Mouse (Mus musculus) testis, postnatal 10 days (tissue): ENCODE data around the gene Ang2.
"Not testable (repeated sequence)": the region's sequence is repeated elsewhere in the genome, so short reads cannot be mapped to it uniquely, and the experiment has no call there.

Experiments
- DNase-seq: peaks from one replicate; pipeline ENCODE4 v3.0.0; 2021; ENCODE audit warnings: low spot score

The Ang2 gene

DNA sequence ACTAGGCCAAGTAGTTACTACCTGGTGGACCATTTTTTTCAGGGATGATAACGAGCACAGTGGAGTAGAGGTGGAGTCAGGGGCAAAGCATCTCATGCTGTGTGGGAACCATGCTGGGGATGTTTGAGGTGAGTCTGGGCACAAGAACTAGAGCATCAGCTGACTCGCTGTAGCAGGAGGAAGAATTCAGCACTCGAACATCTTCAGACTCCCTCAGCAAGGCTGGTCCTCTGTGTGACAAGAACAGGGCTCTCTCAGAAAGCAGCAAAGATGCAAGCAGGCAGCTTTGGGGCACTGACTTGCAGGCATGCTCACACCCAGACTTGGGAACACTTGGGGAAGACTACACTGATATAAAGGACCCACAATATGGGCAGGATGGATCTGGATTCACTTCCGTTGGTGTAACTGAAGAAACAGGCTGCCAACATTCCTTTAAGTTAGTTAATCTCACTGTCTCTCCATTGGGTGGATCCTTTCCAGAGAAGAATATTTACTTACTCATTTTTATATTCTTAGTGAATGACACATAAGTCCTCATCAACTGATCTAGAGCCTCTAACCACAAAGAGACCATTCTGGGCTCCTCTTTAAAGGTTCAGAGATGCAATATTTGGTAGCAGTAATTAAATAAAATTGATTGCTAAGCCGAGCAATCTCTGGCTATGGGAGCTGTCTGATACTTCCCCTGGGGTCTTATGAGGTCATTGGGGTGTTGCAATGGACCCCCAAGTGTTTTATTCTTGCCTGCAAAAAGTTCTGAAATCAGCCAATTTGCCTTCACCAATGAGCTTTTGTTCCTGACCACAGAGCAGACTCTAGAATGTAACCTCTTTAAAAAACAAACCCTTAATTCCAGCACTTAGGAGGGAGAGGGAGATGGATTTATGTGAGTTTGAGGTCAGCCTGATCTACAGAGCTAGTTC, at the start of gene Ang2:
Gene Ang2 (minus strand): TSS at position 51 of the 926 bp plus-strand sequence.
- no peak for DNase-seq

DNA sequence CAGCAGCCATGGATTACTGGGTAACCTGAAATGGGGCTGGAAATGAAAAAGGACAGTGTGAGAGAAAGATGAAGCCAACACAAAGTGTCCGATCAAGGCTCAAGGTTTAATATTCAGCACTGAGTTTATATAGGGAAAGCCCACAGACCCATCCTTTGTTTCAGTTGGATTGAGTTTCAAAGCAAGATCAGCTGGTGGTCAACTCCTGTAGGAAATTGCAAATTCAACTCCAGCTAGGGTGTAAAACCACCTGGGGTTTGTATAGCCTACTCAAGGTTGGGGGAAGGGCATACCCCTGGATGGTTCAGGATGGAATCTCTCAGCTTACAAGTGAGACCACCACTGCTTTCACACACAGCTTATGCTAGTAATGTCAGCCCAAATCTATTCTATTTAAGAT, 48.8 kb upstream of the Ang2 start:
- DNase-seq, result no peak

DNA sequence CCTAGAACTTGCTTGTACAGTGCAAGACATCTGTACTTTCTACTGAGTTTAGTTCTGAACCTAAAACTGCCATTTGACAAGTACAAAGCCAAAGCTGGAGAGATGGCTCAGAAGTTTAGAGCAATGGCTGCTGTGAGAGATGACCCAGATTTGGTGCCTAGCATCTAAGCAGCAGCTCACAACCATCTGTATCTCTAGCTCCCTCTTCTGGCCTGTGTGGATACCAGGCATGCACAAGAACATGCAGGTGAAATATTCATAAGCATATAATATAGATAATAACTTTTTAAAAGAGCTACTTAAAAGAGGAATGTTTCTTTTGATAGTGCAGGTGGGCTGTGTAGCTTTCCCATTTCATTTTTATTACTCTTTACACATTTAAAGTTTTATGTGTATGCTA, 42.0 kb upstream of the Ang2 start:
- DNase-seq, result no peak

DNA sequence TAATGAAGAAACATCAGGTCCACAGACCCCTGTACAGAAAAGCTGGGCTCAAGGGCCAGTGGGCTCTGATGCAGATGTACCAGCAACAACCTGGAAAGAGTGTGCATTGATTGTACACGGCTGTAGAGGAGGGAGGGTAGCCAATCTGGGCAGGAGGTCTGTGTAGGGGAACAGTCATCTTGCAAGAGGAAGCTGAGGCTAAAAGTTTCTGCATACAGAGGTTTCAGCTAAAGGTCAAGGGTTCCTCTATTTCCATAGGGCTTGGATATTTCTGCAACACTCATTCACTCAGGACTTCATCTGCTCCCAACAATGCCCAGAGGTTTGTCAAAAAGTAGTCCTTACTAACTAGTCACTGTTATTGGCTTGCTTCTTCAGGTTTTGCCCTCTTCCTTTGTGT, 38.5 kb upstream of the Ang2 start:
- not testable (repeated sequence) for DNase-seq

DNA sequence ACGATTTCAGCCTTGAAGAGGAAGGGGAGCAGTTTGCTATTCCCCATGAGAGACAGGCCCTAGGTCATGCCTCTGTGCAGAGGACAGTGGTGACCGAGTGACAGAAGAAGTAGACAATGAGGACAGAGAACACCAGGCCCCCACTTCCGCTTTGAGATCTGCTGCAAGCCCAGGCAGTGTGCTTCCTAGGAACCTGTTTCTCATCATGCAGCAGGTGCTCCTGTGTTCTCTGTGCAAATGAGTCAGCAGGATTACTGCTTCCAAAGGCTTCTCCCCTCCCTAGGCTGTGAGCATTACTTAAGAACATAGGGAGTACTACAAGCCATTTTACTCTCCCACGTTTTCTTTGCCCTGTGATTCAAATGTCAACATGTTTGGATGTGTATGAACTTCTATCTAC, 30.7 kb upstream of the Ang2 start:
- not testable (repeated sequence) for DNase-seq

DNA sequence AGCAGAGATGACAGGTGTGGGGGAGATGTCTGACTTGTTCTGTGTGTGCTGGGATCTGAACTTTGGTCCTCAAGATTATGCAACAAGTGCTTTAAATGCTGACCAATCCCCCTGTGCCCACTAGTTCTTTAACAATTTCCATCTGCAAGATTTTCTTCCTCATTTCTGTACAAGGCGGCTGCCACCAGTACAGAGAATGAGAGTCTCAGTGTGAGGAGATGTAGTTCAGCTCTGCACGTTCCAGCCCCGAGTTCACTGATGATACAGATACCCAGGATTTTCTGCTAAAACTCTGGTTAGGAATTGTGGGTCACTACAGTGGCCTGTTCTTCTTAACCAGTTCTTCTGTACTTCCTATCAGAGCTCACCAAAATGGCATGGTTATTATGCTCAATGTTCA, 21.1 kb upstream of the Ang2 start:
- DNase-seq, result not testable (repeated sequence)

DNA sequence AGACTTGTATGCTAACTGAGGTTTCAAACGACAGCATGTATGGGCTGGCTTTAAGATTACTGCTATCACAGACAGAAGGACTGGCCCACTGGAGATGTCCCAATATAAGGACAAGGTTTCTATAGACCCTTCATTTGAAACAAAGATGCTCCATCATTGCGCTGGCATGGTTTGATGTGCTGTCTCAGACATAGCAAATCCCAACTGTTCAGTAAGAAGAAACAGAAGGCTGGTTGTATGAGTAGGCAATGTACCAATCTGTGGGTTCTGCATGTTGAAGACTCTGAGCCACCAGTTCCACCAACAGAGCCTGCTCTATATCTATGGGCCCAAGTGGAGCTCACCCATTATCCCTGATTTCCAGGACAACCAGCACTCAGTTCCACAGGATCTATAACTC, 4.2 kb upstream of the Ang2 start, which contains the start of gene Ear14:
Gene Ear14 (plus strand): TSS at position 277 of the 400 bp plus-strand sequence.
- no peak for DNase-seq

DNA sequence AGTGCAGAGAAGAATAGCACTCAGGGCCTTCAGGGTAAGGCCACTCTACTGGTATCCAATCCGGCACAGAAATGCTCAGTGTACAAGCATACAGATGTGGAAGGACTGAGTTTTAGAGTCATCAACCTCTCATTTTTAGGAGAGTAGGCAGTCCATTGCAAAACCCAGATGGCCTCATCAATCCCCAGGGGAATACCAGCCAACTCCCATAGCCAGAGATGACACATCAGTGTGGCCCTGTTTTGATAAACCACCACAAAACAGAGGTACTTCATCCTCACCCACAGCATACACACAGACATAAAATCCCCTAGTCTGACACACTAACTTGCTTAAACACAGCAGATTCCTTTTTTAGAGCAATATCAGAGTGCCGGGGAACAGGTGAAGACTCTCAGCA, 1.5 kb upstream of the Ang2 start:
- no peak for DNase-seq

DNA sequence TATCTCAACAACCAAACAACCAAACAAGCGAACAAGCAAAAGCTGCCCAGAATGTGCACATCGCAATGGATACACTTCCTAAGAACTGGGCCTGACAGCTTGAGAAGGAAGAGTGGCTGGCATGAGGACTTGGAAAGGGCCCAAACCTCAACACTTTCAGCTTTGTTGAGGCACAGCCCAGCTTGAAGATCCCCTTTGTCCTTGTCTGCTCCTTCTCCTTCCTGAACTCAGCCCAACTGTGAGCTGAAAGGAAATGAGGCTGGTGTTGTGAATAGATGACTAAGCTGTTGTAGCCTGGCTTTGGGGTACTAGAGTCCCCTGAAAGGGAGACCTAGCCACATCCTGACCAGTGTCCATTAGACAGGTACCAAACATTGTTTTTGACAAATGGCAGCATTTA, 1.1 kb upstream of the Ang2 start:
- no peak for DNase-seq

DNA sequence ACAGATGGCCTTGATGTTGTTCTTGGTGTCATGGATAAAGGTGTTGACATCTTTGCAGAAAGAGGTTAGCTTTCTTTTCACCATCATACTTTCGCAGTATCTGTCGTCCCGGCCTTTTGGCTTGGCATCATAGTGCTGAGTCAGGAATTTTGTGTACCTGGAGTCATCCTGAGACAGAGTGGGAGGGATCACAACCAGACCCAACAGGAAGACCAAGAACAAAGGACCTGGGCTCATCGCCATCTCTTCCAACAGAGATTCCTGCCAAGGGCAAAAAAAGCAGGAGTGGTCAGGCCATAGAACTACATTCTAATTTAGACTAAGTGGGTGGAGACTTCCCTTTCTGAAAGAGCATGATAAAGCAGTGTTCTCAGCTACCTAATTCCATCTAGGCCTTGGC, 3.3 kb downstream of the Ang2 start:
- DNase-seq, result no peak

DNA sequence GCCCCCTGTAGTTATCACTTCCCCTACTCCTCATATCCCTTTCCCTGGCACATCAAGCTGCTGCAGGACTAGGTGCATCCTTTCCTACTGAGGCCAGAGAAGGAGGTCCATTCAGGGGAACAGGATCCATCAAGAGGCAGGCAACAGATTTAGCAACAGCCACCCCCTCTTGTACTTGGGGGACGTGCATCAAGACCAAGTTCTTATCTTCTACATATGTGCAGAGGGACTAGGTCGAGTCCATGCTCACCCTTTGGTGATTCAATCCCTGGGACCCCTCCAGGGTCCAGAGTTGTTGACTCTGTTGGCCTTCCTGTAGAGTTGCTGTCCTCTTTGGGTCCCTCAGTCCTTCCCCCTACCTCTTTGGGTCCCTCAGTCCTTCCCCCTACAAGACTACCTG, 17.9 kb downstream of the Ang2 start:
- not testable (repeated sequence) for DNase-seq

DNA sequence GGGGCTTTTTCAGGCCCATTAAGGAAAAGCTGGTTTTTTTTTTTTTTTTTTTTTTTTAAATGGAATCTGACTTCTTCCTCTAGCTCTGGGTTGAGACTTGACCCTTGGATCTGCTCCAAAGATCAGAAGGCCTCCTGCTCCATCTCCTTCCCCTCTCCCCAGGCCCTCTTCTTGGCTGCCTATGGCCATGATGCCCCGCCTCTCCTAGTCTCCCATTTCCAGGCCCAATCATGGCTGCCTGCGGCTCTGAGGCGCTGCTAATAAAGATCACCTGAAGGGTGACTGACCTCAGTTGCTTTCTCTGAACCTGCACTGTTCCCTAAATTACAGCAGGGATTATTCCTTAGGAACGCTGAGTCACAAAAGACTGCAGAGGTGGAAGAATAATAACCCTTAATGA, 25.1 kb downstream of the Ang2 start:
- DNase-seq, result no peak

DNA sequence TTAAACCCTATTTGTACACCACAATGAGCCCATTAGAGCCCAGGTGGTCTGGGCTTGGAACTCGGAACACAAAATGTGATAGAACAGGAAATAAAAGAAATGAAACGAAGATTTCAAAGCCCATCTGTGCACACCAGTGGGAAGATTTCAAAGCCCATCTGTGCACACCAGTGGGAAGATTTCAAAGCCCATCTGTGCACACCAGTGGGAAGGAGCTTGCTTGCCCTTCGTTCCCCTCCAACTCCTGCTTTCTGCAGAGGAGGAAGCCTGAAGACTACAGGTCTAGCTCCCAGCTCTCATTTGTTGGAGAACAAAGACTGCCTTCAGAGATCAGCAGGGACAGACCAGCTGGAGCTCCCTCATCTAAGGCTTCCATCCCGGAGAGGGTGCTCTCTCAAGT, 26.0 kb downstream of the Ang2 start:
- DNase-seq, result not testable (repeated sequence)

DNA sequence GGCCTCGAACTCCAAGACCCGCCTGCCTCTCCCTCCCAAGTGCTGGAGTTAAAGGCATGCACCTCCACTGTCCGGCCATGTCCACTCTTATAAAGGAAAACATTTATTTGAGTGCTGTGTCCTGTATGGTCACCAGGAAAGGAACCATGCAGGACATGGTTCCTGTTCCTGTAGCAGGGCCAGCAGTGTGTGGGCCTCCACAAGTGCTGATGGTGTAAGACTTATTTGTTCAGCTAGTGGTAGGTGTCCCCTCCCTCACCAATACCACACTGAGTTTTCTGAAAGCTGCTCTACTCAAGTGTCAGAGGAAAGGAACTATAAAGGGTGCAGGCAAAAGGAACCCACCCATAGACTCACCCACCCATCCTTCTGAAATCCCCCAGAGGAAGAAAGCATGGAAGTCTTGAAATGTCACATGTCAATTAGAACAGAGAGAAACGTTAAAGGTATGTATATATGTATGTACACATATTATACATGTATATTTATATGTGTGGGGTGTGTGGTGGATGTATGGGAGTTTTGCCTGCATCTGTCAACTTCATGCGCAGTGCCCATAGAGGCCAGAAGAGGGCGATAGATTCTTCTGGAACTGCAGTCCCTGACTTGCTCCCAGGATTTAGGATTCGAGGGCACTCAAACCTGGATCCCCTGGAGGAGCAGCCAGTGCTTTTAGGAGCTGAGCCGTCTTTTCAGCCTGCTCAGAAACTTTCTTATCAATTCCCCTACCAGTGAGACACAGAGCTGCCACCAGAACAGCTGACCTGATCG, 26.7 kb downstream of the Ang2 start:
- DNase-seq, result peak; percentile 58

DNA sequence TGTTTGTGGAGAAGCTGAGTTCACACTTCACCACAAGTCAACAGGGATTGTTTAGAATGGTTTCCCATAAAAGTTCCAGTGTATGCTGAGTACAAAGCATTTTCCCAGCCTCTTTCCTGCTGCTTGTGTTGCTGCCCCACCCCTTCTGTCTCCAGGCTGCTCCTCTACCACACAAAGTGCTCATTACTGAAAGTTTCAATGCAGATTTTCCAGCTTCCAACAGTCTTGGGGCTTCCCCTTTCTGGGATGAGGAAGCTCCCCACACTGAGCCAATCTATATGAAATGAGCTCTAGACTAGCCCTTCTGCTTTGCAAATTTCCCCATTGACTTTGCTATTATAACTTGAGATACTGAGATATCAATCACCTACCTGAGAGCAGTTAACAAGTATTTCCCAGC, 32.9 kb downstream of the Ang2 start:
- DNase-seq, result no peak

DNA sequence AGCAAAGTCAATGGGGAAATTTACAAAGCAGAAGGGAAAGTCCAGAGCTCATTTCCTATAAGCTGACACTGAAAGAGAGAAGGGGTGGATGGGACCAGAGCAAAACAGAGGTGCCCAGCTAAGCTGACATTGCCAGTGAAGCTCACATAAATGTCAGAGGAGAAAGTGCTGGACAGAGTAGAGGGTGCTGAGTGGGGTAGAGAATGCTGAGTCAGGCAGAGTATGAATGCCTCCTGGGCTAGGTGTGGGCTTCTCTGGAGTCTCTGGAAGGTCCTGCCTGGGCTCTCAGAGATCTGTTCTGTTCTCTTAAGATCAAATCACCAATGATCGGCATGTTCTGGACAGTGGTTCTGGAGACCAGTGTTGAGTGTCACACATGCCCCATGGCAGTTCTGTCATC, 33.5 kb downstream of the Ang2 start:
- no peak for DNase-seq

DNA sequence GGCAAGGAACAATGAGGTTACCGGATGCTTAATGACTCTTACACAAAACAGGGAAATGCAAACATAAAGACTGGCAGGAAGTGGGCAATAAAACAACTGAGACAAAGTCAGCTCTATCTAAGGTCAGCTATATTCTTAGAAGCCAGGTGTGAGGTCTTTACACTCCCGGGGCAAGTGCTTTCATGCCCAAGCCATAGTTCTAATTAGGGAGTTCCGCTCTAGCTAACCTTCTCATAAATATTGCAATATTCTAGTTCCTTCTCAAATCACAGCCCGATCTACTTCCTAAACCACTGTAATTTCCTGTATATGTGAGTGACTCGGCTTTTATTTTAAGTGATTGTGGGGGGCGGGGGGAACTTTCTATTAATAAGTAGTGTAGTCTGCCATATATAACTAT, 35.6 kb downstream of the Ang2 start:
- DNase-seq, result not testable (repeated sequence)

DNA sequence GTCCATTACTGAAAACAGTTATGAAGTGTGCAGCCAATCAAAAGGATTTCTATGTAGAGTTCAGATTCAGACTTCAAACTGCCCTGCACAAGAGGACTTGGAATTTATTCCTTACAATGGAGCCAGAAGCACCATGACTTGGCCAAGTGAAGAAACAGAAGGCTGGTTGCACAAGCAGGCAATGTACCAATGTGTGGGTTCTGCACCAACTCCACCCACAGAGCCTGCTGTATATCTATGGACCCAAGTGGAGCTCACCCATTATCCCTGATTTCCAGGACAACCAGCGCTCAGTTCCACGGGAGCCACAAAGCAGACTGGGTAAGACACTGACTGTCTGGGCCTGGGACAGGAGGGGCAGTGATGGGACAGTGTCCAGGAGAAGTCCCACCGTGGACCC, 37.0 kb downstream of the Ang2 start, which contains the start of gene Rnase2b:
Gene Rnase2b (plus strand): TSS at position 285 of the 400 bp plus-strand sequence.
- DNase-seq, result not testable (repeated sequence)

DNA sequence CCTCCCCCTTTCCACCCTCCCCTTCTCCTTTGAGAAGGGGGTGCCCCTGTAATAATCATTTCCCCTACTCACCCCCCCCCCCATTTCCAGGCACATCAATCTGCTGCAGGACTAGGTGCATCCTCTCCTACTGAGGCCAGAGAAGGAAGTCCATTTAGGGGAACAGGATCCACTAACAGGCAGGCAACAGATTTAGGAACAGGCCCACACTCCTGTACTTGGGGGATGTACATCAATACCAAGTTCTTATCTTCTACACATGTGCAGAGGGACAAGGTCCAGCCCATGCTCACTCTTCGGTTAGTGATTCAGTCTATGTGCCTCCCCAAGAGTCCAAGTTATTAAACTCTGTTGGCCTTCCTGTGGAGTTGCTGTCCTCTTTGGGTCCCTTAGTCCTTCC, 41.9 kb downstream of the Ang2 start:
- DNase-seq, result no peak

DNA sequence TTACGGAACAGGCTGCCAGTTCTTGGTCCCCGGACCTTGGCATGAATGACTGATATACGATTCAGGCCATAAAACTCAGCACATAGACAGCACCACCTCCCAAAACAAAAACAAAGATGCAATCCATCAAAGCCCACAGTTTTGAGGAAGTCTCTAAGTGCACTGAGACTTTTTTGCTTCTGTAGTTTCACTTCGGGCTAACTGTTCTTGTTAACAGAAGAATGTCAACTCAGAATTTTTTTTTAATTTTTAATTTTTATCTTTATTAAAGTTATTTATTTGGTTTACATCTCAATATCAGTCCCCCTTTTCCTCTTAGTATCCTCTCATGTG, 42.2 kb downstream of the Ang2 start:
- DNase-seq, result no peak

DNA sequence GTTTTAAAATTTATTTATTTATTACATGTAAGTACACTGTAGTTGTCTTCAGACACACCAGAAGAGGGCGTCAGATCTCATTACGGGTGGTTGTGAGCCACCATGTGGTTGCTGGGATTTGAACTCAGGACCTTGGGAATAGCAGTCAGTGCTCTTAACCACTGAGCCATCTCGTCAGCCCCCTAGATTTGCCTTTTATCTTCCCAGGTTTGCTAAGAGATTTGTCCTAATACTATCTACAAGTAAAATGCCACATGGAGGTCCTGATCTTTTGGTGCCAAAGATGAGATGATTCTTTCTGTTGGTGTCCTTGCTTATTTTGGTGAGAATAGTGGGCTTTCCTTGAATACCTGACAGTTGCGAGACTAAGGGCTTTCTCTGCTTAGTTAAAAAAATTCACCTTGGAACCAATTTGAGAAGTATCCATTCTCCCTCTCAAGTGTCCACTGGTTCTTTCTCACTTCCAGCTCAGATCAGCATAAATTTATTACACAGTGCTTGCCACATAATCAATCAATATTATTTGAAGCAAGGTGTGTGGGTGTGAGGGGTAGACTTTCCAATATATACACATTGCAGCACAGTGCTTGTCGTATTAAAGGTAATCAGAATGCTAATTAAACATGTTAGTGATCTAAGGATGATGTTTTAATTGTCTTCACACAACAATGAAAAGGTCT, 42.8 kb downstream of the Ang2 start:
- DNase-seq, result no peak

DNA sequence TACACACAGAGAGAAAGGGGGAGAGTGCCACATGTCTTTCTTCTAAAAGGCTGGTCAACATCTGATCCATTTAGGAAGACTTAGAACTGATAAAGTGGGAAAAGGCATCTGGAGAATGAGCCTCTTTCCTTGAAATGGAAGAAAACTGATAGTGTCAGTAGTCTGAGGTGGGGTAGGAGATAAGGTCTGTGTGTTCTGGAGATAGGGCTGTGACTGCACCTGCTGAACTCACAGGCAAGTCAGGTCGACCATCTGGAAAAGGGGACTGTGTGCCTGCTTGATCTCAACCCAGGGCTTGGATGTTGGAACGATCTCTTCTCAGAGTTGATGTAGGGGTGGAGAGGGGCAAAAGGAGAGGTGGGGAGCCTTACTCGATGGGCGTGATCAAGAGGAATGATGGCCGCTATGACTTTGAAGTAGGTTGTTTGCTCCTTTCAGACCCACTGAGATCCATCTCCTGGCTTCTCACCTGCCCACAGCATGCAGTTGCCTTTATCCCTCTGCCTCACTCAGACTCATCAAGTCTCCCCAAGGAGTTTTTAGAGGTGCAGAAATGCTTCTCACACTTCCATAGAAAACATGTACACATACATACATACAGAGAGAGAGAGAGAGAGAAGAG, 46.6 kb downstream of the Ang2 start:
- DNase-seq, result no peak
